Mouse (Mus musculus) embryo, embryonic 11 days (tissue): ENCODE results near the gene Tef.

Source experiments
- DNase-seq: peaks from one replicate; pipeline ENCODE4 v3.0.0-alpha.2; 2015

The Tef gene

DNA sequence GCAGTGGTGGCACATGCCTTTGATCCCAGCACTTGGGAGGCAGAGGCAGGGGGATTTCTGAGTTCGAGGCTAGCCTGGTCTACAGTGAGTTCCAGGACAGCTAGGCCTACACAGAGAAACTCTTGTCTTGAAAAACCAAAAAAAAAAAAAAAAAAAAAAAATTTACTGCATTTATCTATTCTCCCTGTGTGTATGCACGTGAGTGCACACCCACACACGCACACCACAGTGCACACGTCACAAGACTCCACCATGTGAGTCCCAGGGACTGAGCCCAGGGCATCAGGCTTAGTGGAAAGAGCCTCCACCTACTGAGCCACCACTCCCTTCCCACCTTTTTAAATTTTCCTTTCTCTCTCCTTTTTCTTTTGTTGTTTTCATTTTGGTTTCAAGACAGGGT is 28.3 kb downstream of the Tef start:
- DNase-seq: no peak

DNA sequence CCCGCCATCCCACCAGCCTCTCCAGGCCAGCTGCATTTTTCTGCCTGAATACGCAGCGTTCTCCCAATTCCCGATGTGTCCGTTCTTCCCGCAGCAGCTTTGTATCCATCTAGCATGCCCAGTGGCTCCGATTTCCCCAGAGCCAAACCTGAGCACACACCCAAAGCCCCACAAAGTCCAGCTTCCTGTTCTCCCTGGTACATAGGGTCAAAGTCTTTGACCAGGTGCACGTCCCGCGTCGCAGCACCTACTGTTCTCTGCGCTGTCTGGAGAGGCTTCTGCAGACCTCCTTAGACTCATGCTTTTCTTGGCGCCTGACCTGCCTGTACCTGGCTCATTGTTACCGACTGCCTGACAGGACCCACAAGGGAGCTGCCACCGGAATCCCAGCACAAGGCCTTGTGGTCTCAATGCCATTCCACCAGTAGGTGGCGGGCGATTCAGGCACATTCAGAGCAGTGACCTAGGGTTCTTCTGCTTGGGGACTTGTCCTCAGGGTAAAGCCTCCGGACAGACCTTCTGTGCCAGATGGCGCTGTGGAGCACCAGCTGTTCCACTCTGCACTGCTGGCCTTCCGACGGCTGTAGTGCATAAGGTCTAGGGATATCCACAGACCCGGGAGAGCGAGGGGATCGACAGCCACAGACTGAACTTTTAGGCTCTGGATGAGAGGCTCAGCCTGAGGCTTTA is 29.1 kb downstream of the Tef start:
- DNase-seq: peak; percentile 95

DNA sequence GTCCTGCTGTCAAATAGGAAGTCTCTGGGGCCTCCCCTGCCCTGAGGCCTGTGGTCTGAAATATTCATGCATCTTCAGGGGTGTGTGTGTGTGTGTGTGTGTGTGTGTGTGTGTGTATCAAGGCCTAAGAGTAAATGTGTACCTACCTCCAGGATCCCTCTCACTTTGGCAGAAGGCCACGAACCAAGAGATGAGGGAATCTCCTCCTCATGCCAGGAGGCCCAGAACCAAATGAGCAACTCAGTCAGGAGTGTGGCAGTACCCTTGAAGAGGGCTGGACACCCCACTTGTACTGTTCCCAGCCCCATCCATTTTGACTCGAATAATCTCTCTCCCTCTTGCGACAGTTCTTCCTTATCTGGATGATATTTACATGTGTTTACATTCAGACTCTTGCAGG is 30.0 kb downstream of the Tef start:
- no peak for DNase-seq

DNA sequence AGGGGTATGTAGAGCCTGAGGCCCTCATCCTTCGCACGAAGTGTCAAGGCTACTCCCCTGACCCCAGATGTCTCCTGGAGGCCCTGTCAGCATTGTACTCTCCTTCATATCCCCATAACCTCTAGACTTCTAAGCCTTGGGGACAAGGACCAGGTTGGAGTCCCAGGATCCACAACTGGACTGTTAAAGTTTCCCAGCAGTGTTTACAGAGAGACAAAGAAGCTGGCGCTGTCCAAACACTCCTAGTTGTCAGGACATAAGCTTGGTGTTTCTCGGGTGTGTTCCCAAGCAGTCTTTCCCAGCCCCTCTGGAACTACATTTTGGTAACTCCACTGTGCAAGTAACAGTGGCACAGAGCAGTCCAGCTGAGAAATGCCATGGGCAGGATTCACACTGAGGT is 31.3 kb downstream of the Tef start:
- DNase-seq: no peak

GRCm38 (mm10) chr15:81834171-81834841 is 32.1 kb downstream of the Tef start:
- DNase-seq: no peak

GRCm38 (mm10) chr15:81835007-81835880 is 33.0 kb downstream of the Tef start:
- DNase-seq: no peak

DNA sequence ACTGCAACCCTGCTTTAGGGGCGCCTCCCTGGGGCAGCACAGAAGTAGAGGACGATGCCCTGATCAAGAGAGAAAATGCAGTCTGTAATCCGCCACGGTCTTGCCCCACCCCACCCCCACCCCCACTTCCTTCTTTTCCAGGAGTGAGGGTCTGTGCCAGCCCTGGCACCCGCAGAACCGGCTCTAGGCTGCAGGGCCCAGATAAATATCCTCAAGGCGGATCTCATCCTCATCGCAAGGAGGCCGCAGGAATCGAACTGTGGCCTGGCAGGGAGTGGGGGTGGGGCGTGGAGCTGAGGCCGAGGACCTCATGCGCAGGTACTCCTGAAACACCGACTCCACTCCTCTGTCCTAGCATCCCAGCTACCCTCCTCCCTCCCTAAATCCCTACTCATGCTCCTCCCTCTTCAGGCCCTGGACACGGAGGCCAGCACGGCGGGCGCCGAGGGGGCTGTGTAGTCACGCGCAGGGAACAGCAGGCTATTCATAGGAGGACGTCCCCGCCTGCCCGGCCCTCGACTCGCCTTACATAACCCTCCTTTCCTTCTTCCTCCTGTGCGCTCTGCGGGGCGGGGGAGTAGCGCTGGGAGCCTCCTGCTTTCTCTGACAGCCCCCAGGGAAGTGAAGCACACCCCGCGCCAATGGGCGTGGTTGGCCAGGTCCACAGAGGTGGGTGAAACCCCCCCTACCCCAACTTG is 34.1 kb downstream of the Tef start:
- DNase-seq: peak; percentile 85

GRCm38 (mm10) chr15:81836966-81837920 is 35.0 kb downstream of the Tef start:
- DNase-seq: no peak

- DNase-seq: no peak
Measured at GRCm38 (mm10) chr15:81838554-81839235, 36.5 kb downstream of the Tef start.

DNA sequence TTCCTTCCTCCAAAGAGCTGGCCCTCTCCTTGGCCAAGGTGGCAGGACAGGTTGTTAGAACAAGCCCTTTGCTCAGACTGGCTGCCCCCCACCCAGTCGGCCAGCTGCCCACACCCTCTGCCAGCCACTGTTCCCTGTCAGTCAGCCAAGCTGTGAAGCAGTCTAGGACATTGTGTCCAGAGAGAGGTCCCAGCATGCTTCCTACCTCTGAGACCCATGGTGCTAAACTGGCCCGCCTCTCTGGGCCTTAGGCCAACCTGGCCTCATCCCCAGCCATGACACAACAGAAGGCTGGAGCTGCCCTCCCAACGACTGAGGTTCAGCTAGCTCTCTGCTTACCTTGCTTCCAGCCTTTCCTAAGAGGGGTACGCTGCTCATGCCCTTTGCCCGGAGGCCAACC is 37.4 kb downstream of the Tef start:
- DNase-seq: no peak

DNA sequence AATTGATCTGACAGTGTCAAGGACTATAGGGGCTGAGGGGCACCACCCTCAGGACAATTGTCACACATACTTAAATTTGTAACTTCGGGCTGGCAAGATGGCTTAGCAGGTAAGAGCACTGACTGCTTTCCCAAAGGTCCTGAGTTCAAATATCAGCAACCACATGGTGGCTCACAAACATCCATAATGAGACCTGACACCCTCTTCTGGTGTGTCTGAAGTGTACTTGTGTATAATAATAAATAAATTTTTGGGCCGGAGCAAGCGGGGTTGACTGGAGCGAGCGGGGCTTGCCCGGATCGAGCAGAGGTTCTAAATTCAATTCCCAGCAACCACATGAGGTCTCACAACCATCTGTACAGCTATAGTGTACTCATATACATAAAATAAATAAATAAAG is 38.1 kb downstream of the Tef start:
- DNase-seq: no peak

DNA sequence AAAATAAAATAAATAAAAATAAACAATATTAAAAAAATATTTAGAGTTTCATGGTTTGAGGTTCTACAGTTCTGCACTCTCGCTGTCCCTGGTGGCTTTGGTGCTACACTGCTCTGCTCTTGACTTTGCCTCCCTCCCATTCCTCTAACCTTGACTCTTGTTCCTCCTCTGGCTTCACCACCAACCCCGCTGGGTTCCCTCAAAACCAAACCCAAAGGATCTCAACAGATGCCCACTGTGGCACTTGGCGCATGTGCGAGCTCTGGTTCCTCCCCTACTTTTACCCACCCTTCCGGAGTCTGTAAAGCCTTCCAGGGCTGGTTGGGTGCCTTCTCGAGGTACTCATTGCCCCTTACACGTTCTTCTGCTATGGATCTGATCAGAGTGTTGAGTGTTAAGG is 40.1 kb downstream of the Tef start:
- DNase-seq: no peak

DNA sequence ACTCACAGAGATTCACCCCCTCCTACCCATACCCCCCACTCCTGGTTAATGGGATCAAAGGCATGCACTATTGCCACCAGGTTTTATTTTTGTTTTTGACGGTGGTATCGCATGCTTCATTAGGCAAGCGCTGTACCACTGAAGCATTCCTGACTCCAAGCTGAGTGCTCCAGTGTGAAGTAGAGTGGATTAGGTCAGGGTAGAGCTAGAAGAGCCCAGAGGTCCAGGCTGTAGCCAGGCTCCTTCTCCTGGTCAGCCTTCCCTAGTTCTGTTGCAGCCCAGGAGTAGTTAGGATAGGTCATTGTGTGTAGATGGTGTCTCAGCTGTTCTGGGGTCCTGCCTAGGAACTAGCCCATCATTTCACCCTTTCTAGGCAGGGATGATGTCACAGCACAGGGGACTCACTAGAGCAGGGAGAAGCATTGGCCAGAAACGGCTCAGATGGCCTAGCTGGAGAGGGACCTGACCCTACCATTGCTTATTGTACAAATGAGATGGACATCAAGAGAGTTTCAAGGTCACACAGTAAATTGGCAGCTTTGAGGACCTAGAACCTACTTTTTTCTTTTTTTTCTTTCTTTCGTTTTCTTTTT is 42.9 kb downstream of the Tef start:
- DNase-seq: no peak

DNA sequence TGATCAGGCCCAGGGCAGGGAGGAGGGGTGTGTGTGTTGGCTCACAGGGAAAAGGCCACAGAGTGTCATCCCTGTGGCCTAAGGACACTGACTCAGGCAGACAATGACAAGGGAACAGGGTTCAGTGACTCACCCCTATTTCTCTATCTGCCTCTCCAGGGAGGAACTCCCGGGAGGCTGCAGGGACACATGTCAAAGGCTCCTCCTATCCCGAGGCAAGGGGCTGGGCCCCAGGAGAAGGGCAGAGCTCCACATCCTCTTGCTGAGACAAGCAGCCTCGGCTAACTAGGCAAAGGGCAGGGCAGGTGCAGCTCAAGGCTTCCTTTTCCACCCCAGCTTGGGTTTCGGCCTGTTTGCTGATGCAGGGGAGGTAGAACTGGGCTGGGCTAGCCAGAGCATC is 43.5 kb downstream of the Tef start:
- DNase-seq: no peak

- no peak for DNase-seq
Measured at GRCm38 (mm10) chr15:81846755-81847154, 44.5 kb downstream of the Tef start.

GRCm38 (mm10) chr15:81847161-81847560 is 44.9 kb downstream of the Tef start:
- DNase-seq: no peak

DNA sequence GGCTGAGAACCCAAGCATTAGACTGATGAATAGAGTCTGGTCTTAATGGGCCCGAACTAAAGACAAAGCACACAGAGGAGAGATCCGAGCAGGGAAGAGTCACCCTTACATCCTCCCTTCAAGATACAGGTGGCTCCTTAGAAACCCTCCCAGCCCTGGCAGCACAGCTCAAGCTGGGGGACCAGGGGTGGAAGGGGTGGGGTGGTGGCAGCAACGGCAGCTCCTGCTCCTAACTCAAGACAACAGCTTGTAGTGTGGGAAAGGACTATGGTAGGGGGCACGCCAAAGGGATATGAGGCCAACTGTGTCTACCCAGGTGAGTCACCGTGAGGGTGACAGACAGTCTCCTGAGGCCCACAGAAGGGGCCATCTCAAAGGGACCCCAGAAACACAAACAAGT is 45.6 kb downstream of the Tef start:
- no peak for DNase-seq

GRCm38 (mm10) chr15:81848301-81848700 is 46.1 kb downstream of the Tef start:
- peak; percentile 63 for DNase-seq

- no peak for DNase-seq
Measured at GRCm38 (mm10) chr15:81849104-81849503, 46.9 kb downstream of the Tef start.

DNA sequence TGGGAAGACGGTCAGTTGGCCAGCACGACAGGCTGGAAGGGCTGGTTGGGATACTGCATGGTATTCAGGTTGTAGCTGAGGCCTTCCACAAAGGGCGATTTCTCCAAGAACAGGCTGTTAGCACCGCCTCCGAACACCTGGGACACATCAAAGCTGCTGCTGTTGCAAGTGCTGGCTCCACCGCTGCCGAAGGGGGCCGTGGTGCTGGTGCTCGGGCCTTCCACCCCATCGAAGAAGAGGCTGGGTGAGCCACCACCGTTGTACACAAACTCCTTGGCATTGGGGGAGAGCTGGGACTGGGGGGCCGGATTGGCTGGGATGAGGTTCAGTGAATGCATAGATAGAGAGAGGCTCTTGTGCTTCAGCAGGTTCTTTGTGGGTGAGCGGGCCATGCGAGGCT is 48.5 kb downstream of the Tef start:
- DNase-seq: no peak

- DNase-seq: no peak
Measured at GRCm38 (mm10) chr15:81851375-81851774, 49.2 kb downstream of the Tef start.
